Mouse (Mus musculus) myocyte (in vitro differentiated cells): ENCODE results near the gene Prrc2c.

ENCODE experiments used
- MAX ChIP-seq: IDR thresholded peaks from one replicate; pipeline ENCODE4 v1.6.1; 2011; ENCODE audit warnings: low read depth, mild to moderate bottlenecking, control low read depth
- MYOD1 ChIP-seq, 3 experiments: IDR thresholded peaks; one replicate each; pipeline ENCODE4 v1.6.1; 2011; ENCODE audit warnings: control low read depth in 2 of 3, low read depth in 2 of 3, mild to moderate bottlenecking in 2 of 3, moderate library complexity in 1 of 3; ENCODE audit not compliant: insufficient read length in 2 of 3, control insufficient read depth in 1 of 3
- POLR2A ChIP-seq: IDR thresholded peaks from one replicate; pipeline ENCODE4 v1.6.1; 2011; ENCODE audit warnings: low read depth, mild to moderate bottlenecking, control low read depth, moderate library complexity; ENCODE audit not compliant: insufficient read length
- POLR2AphosphoS2 ChIP-seq: IDR thresholded peaks from one replicate; pipeline ENCODE4 v1.6.1; 2011; ENCODE audit warnings: low read depth, control low read depth; ENCODE audit not compliant: insufficient read length

DNA sequence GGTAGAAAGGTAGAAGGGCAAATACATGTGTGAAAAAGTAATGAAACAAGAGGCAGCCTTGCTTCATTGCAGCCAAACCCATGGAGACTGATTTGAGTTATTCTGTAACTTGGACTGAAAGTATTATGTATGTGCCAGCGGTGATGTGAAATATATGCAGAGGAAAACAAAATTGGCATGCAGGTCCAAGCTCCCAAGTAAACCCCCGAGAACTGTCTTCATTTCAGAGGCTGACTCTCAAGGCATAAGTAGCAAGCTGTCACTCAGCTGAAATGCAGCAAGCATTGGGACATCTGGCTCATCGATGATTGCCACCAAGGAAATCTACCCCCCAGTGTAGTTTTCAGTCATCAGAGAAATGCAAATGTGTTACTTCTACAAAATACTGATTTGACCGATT, 44.9 kb upstream of the Prrc2c start:
- TF ChIP-seq MAX (no peak), POLR2A (no peak), POLR2AphosphoS2 (no peak), MYOD1 (IDR thresholded peaks at IDR 0.05; ENCODE audit: control insufficient read depth in 1 of 3, insufficient read length in 2 of 3, low read depth in 2 of 3) (no peak)
